Mouse (Mus musculus): Measurements from ENCODE around the gene Duox1.
A peak's percentile ranks its signal among the peaks of the same experiment; 100 is the strongest.
"Not testable (repeated sequence)": the region's sequence is repeated elsewhere in the genome, so short reads cannot be mapped to it uniquely, and the experiment has no call there.

The Duox1 gene

DNA sequence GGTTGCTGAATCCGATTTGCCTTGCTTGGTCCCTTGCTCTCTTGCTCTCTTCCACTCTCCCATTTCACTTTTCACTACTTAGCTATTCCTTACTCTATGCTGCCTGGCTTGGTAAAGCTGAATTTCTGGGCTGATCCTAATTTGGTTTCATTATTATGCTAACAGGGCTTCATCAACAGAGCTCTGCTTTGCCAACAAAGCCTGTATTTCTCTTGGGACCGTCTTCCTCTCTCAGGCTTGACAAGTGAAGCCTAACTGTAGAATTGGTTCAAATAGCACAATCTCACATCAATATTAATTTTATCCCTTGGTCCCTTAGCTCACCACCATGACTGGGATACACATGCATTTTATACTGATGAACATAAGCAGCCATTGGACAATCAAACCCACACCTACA lies 3.9 kb upstream of the Duox1 start:
- DNase-seq (ENCODE audit: low spot score in 2 of 2): no peak

DNA sequence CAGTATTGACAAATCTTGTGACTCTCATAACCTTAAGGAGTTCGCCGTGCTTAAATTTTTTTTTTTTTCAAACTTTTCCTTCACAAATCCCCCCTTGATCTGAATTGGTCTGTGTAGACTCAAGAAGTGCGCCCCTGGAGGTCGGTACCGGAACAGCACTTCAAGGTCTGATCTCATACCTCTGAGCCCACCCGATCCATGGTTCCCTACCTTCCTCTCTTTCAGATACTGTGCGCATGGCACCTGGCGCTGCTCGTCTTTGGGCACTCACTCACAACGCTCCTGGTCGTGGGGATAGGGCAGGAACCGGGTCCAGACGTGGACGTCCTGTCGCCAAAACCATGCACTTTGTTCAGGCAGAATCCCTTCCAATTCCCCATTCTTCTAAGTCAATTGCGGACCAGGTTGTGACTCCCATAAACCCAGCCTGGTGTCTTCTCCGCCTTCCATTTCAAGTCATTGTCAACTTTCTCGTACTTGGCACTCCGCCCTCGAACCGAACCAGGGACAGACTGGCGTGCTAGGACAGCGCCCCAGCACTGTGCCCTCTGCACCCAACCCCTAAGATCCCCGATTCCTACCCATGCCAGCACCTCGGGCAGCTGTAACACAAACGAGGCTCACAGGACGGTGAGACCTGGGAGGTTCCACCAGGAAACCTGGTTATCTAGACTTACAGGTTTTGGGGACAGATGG lies 2.6 kb upstream of the Duox1 start:
- DNase-seq (ENCODE audit: low spot score in 2 of 2): peak in 1 of 2 experiments; percentile 46

DNA sequence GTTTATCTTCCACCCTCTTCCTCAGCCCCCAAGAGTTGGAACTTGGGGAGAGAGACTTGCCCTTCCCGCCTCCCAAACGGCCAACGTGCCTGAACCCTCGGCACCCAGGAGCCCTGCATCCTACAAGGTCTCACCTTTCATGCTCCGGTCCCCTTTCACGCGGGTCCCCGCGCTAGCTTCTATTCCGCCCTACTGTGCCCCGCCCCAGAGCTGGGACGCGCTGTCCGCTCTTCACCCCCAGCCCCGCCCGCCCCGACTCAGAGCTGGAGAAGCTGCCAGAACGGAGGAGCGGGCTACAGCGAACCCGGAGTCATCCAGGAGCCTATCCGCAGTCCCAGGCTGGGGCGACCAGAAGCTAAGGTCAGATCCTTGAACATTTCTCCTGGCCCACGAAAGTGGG lies 1.9 kb upstream of the Duox1 start, which contains the start of gene Duoxa1:
TSS of gene Duoxa1 (minus strand) at position 195 of the 400 bp plus-strand sequence.
- DNase-seq (ENCODE audit: low spot score in 2 of 2): no peak

DNA sequence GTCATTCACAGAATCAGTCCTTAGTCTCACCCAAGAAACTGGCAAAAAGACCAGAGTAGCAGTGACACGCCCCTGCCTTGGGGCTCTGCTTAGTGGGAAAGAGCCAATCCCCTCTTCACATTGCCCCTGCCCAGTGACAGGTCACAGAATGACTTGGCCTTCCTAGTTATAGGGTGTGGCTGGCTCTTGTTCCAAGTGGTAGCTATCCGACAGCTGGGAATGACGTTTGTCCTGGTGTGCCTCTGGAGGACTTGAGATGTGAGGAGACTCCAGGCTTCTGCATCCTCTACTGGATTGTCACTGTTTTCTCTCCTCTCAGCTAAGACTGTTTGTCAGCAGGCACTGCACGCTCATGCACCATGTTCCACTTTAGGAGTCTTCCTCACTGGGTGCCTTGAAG lies 1.9 kb downstream of the Duox1 start:
- no peak for DNase-seq (ENCODE audit: low spot score in 2 of 2)

DNA sequence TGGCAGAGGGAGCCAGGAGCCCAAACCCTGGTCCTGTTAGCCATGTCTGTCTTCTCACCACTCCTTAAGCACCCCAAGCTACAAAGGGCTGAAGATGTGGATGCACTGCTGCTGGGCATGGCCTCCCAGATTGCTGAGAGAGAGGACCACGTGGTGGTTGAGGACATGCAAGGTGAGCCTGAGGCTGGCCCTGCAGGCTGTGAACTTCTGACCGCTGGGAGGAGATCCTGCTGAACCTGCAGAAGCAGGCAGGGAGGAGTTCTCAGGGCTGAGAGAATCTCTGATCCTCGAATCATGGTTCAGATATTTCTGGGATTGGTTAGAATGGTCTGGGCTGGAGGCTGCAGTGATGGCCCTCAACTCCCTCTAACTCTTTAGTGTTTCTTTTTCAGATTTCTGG lies 8.5 kb downstream of the Duox1 start:
- no peak for DNase-seq (ENCODE audit: low spot score in 2 of 2)

DNA sequence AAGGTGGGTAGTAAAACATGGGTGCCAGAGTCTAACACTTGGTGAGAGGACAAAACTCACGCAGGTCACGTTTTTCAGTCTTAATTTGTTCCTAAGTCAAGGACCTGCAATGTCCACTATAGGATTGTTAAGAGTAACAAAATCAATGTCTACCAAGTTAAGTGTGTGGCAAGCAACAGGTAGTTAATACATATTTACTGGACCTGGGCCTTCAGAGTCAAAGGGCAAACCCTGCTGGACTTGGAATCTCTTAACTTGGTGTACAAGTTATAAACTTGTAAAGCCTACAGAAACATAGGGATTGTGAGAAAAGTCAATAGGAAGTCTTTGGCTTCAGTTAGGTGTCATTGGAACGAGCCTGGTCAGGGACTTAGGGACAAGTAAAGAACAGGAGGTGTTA lies 9.1 kb downstream of the Duox1 start:
- DNase-seq (ENCODE audit: low spot score in 2 of 2): no peak

DNA sequence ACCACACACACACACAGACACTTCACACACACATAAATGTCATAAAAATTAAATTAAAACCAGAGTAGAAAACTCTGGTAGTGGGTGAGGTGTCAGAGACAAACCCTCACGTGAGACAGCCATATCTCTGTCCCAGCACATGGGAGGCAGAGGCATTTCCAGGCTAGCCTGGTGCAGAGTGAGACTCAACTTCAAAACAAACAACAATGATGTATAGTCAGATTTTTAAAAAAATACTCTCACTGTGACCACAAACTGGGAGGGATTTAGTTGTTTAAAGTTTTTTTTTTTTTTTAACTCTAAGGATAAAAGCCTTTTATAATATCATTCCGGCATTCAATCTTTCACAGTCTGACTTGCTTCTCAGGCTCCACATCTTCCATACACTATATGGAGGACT lies 9.9 kb downstream of the Duox1 start:
- no peak for DNase-seq (ENCODE audit: low spot score in 2 of 2)

DNA sequence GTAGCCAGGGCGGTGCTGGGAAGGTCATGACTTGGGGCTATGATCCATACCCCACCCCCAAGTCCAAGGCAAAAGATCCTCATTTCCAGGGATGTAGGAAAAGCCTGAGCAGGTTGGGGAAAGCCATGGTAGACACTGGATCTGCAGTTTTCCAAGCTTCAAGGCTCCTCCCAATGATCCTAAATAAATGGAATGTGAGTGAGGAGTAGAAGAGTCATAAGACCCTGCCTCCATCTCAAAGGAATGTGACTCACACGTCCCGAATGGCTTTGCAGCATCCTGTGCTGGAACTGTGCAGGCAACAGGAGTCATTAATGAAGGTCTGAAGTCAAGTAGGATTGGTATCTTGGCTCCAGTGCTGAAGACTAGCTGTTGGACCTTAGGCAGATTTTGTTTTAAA lies 12.5 kb downstream of the Duox1 start:
- no peak for DNase-seq (ENCODE audit: low spot score in 2 of 2)

DNA sequence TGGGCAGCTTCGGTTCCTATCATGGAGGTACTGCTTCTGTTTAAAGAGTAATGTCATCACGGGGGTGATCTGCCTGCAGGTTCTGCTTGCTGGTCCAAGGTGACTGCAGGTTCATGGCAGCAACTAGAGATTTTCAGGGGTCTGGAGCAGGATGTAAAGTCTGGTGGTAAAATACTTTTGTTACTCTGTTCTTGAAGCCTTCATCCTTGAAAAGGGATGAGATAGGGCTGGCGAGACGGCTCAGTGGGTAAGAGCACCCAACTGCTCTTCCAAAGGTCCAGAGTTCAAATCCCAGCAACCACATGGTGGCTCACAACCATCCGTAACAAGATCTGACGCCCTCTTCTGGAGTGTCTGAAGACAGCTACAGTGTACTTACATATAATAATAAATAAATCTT lies 14.8 kb downstream of the Duox1 start:
- DNase-seq (ENCODE audit: low spot score in 2 of 2): not testable (repeated sequence)

DNA sequence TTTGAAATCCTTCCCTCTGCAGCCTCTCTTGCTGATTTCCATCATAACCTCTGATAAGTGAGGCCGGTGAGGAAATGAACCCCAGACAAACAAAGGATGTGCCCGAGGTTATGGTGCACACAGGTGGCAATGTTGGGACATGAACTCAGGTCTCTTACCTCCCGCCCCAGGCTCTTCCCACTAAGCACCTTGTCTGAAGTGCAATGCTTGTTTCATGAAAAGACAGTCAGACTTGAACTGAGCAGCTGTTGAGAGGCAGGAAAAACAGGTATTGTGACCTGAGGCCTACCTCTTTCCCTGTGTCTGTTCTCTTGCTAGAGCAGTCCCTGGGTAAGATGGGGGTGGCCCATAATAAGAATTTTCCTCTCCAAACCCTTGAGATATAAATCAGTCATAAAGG lies 16.8 kb downstream of the Duox1 start:
- DNase-seq (ENCODE audit: low spot score in 2 of 2): no peak

DNA sequence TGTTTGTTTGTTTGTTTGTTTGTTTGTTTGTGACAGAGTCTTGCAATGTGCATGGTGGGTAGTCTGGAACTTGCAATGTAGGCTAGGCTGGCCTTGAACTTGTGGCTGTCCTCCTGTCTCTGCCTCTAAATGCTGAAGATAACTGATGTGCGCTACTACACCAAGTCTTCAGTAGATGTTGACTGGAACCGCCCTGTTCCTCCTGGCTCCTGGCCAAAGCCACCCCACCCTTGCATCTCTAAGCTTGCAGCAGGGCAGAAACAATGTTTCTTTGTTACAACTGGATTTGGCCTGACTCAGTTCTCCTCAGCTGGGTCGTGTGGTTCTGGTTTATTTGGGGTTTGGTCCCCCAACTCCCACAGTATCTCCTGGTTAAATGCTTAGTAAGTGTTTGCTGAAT lies 18.7 kb downstream of the Duox1 start:
- DNase-seq (ENCODE audit: low spot score in 2 of 2): no peak

DNA sequence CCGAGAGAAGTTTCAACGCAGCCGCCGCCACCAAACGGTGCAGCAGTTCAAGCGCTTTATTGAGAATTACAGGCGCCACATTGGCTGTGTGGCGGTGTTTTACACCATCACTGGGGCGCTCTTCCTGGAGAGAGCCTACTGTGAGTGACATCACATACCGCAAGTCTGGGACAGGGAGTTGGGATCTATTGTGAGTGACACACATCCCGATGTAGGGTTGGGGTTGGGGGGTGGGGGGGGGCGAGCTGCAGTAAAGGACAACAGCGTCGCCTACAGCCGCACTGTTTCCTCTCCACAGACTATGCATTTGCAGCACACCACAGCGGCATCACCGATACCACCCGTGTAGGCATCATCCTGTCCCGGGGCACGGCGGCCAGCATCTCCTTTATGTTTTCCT lies 21.8 kb downstream of the Duox1 start:
- no peak for DNase-seq (ENCODE audit: low spot score in 2 of 2)

DNA sequence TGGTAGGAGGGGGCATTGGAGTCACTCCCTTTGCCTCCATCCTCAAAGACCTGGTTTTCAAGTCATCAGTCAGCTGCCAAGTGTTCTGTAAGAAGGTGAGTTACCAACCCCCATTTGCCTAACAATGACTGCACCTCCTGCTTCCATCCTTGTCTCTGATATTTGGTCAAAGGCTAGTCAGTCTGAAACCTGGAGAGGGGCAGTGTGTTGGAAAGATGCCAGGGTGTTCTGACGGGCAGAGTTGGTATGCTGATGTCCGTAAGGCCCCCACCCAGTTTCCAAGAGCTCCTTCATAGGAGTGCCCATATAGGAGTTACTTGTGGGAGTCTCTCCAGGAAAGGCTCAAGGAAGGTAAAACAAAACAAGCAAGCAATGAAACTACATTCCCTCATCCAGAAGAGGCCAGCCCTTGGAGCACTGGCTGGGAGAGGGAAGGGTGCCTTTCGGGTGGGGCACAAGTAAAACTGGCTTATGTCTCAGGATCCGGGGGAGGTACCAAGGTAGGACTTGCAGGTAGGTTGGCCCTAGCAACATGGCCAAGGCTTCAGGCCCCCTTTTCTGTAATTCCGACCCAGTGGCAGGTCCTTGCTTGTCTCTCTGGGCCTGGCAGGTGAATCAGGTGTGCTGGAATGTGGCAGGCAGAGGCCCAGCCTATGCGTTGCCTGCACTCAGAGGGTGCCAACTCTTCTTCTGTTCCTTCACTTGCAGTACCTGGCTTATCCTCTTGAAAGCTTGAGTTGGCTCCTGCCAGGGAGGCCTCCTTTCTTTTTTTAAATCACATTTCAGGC lies 29.8 kb downstream of the Duox1 start:
- no peak for DNase-seq (ENCODE audit: low spot score in 2 of 2)

DNA sequence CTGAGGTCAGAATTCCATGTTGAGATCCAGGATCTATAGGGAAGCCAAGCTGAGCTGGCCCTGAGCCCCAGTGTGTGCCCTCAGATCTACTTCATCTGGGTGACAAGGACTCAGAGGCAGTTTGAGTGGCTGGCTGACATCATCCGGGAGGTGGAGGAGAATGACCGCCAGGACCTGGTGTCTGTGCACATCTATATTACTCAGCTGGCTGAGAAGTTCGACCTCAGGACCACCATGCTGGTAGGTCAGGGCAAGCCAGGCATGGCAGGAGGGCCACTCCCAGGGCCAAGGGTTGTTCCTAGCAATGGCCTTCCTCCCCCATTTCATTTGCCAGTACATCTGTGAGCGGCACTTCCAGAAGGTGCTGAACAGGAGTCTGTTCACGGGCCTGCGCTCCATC lies 30.7 kb downstream of the Duox1 start:
- DNase-seq (ENCODE audit: low spot score in 2 of 2): not testable (repeated sequence)

DNA sequence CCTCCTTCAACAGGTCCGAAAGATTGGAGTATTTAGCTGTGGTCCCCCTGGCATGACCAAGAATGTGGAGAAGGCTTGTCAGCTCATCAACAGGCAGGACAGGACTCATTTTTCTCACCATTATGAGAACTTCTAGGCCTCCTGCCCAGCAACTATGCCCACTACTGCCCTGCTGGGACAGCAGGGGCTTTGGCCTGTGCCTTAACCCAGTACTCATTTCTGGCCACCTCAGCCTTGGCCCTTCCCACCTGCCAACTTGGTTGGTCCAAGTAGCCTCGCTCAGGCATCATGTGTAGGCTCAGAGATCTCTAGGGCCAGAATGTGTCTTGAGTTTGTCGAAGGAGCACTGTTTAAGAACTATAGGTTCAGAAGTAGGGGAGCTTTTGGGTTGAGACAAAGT lies 31.8 kb downstream of the Duox1 start:
- no peak for DNase-seq (ENCODE audit: low spot score in 2 of 2)

DNA sequence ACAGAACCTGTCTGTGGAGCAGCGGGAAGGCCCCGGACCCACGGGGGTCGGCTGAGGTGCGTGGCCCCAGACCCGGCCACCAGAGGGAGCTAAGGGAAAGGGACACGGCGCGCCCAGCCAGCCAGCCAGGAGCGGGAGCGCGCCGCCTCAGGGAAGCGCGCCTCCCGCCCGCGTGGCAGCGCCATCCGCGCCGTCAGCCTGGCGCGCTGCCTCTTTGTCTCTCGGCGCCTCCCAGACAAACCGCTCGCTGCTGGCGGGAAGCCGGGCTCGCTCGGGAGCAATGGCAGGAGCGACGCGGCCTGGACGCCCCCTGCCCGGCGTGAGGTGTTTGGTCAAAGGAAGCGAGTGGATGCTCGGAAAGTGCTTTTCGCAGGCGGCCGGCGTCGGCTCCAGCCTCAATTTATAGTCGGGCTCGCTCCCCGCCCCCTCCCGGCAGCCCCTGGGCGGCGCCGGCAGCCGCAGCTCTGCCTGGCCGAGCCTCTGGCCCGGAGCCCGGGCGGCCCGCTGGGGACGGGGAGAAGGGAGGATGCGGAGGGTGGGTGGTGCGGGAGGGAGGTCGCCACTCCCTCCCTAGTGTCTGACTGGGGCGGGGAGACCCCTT lies 33.2 kb downstream of the Duox1 start:
- DNase-seq (ENCODE audit: low spot score in 2 of 2): peak; percentile 77 to 87

DNA sequence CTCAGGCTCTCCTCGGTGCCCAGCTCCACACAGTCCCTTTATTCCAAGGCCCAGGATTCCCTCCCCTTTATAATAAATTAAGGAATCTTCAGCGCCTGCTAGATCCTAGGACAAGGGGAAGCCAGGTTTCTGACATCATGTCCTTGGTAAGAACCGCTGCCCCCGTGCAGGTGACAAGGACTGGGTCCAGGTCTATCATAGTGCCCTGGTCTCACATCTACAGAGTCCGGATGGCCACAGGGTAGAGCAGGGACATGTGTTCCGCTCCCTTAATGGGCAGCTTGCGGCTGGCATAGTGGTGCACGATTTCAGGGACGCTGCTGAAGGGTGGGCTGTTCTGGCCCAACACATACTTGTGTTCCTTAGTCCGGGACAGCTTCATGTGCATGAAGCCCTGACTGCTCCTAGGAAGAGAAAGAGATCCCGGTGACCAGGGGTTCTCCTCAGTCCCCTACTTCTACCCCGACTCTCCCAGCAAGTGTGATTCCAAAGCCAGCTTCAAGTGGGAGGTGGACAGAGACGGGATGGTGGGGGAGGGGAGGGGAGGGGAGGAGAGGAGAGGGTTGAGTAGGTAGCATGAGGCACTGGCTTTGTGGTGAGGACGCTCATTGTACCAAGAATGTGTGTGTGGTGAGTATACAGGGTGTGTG lies 33.8 kb downstream of the Duox1 start:
- no peak for DNase-seq (ENCODE audit: low spot score in 2 of 2)

DNA sequence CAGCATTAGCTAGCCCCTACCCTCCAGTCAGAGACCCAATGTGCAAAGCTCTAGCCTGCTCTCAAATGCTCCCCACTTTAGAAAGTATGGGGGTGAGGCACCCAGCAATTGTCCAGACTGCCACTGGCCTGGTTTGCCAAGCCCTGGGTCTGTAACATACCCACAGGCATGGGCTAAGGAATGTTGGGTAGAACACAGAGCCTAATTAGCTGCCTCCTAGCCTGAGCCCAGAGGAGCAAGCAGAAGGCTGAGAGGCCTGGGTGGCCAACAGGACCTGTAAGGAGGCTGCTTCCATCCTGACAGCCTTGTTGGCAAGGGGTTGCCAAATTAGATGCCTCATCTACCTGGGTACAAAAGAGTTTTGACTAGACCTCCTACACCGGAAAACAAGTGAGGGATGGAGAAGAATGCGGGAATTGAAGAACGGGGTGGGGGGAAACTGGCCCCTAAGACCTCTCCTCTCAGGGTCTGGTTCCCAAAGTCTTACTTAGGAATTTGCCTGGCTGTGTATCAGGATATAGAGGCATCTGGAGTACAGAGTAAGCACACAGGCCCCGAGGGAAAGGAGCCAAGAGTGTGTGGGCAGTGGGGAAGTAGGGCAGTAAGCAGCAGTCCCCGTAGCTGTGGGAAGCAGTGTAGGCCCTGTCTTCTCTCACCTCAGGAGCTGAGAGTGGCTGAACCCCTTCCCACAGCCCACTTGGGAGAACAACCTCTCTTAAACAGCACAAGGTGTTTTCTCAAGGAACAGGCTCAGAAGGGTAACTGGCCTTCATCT lies 35.9 kb downstream of the Duox1 start:
- DNase-seq (ENCODE audit: low spot score in 2 of 2): no peak

DNA sequence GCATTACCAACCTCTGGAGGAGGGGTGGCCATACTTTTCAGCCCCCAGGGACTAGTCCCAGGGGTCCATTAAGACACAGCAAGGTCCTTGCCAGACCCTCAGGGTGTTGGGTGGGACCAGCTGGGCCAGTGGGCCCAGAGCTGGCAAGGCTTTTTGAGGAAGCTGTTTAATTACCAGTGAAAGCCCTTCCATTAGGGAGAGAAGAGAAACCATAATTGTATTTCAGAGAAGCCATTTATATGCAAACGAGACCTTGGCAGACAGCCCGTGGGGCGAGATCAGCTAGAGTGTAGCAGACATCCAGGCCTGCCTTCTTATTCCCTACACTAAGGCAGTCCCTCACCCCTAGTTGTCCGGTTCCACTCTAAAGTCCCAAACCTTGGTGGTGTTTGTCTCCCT lies 36.5 kb downstream of the Duox1 start:
- peak; percentile 70 to 71 for DNase-seq (ENCODE audit: low spot score in 2 of 2)

DNA sequence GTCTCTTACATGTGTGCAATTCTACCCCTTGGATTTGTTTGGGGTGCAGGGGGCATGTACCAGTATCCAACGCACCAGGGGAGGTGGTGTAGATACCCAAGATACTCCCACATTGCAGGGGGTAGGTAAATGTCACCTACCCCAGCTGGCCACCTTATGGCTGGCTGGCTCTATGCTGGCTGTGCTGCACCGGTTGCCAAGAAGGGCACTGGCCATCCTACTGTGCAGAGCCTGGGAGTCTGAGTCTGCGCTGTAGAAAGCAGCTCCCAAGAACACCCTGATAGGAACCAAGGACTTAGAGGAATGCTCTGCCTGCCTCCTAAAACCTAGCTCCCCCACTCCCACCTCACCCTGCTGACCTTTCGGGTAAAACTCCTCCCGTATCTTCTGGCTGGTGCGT lies 37.5 kb downstream of the Duox1 start:
- DNase-seq (ENCODE audit: low spot score in 2 of 2): no peak

DNA sequence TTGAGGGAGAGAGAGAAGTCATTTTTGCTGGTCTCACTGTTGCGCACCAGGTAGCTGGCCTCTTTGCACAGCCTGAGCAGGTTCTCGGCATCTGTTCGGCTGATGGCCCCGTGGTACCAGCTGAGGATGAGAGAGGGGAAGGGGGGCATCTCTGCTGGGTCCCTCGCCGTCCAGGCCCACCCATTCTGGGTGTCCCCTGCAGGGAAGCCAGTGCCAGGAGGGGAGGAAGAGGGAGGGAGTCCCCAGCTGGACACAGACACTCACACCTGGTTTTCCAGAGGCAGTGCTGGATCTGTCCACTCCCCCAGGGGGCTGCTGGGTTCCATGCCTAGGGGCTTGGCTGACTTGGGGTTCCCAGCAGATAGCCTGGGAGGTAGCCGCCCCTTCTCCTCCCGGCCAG lies 38.3 kb downstream of the Duox1 start:
- no peak for DNase-seq (ENCODE audit: low spot score in 2 of 2)
